Mouse (Mus musculus) cerebellum, adult 11 months (tissue): ENCODE results near the gene Smco4.
"Not testable (repeated sequence)": the region's sequence is repeated elsewhere in the genome, so short reads cannot be mapped to it uniquely, and the experiment has no call there.

Source experiments
- DNase-seq: peaks from one replicate; pipeline ENCODE4 v3.0.0; 2022

Smco4 gene

DNA sequence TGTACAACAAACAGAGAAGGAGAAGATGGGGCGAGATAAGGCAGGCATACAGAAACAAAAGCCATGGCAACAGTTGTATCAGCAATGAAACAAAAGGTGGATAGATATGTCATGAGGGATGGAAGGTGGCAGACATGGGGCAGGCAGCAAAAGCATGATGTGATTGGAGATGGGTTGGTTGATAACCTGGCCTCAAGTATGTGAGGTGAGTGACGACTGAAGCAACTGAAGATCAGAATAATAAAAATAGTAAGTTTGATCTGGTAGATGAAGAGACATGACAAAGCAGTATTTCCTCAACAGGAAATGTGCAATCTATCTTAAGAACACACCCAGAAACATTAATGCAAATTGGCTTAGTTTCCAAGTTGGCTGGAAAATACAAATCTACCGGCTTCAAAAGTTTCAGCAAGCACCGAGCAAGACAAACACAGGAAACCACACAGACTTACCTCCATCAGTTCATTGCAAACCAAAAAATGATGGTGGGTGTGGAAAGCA lies 57.3 kb downstream of the Smco4 start:
- DNase-seq, result no peak

DNA sequence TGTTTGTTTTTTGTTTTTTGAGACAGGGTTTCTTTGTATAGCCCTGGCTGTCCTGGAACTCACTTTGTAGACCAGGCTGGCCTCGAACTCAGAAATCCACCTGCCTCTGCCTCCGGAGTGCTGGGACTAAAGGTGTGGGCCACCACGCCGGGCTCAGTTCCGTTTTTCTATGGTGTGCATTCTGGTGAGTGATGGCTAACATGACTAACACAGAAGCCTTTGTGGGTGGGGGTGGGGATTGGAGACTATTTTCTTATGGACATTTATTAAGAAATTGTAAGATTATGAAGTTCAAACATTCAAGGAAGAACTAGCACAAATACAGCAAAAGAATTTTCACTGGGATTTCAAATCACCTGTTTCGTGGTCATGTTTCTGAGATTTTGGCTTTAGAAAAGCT lies 57.8 kb downstream of the Smco4 start:
- DNase-seq, result not testable (repeated sequence)

DNA sequence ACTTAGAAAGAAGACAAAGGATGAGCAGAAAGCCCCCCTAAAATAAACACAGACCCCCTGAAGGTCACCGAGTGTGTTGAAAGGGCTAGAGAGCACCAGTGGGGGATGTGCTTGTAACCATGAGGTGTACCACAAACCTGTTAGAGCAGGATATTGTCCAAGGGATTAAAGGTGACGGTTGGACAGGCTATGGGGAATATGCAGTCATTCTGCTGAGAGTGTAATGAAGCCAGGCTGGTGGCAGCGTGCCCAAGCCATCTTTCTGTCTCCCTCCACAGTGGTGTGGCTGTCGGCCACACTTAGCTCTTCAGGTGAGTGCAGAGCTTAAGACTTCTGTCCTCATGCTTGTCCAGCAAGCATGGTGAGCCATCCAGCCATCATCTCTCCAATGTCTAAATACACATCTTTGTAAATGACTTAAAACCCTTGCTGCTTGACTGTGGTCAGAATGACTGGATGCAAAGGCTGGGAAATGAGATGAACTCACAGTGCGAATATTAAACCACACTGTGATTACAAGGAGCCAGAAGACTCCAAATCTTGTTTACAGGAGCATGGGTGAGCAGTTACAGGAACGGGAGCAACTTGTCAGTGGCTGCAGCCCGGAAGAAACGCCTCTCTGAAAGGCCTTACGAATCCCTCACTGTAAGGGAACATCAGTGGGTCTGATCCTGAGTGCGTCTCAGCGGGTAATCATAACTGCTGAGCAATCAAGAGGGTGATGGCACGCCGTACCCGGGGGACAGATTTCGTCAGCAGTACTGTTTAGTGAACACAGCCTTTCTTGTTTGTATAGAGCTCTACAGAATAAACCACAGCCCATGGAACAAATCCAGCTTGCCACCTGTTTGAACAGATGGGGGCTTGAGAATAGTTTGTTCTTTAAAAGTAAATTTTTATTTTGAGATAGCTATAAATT lies 59.0 kb downstream of the Smco4 start:
- no peak for DNase-seq

DNA sequence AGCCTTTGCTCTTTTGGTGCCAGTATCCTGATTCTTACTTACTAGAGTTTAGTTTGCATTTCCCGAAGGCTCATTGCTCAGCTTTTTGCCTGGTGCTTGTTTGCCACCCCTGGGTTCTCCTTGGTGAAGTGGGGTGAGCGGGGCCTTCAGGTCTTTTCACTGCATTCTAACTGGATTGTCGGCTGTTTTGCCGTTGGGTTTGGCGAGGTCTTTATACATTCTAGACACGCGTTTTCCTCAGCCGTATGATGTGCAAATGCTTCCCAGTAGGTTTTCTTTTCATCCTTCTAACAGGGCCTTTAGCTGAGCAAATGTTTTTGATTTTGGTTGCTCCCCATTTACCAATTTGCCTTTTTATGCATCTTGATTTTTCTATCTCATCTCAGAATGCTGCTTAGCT lies 60.1 kb downstream of the Smco4 start:
- no peak for DNase-seq

DNA sequence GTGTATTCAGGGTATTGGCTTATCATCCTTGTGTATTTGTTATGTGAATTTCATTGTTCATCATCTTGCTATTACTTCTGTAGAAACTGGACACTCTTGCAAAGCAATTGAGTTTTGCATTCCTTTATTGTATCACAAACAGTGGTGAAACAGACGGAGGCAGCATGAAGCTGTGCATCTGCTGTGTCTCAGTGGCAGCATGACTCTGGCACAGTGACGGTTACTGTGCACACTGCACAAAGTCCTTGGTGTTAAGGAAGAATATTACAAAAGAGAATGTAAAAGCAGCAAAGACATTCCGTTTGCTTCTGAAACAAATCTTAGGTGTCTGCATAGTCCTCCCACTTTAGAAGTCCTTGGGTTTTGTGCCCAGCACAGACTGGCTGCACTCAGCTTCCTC lies 67.2 kb downstream of the Smco4 start:
- no peak for DNase-seq

DNA sequence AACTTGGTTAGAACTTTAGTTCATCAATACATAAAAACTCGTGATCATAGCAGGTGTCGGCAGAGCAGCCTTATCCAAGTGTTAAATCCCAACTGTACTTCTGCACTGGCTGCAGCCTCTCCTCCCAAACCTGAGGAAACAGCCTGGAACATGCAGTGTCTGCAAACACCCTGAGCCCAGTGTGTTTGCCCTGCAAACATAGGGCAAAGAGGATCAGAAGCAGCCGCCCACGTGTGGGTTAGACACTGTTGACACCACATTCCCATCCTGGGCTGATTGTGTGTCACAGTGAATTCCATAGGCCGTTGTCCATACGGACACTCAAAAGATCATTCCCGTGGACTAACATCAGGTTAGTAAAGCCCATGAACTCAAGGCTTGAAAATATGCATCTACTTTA lies 69.1 kb downstream of the Smco4 start:
- no peak for DNase-seq

DNA sequence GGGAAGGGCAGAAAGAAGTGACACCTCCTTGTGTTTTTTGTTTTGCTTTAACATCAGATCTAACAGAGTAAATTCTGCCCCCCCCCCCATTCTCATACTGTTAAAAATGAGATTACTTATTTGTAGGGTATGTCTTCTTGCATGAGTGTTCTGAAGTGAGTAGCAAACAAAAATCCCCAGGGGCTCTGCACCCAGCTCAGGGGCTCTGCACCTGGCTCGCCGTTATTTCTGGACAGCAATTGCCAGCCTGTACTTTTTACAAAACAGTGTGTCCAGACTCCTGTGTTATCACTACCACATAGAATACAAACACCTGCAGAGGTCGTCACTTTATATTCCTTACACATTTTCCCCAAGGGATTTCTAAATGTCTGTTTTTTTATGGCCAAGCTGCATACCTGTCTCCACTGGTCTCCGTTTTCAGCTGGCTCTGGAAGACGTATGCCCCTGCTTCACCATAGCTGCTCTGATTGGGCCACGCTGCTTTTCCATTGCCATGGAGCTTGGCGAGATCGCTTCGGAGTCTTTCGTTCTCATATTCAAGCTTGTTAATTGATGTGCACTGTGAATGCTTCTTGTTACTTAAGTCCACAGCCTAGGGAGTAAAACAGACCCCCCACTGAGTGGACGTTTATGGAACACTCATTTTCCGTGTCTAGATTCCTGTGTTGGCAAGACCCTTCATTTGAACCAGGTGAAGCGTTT lies 81.7 kb downstream of the Smco4 start:
- no peak for DNase-seq

DNA sequence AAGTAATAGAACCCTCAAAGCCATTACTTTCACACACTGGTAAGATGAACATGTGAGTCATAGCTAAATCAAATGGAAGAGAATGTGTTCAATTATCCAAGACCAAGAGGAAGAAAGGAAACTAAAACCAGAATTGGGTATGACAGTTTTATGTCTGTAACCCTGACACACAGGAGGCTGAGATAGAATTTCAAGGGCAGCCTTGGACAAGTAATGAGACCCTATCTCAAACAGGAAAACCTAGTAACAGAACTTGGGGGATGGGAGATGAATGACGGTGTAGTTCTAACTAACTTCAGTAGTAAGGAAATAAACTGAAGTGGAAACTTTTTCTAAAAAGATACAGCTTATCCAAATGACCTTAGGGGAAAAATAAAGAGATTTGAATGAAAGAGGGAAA lies 85.2 kb downstream of the Smco4 start:
- no peak for DNase-seq

DNA sequence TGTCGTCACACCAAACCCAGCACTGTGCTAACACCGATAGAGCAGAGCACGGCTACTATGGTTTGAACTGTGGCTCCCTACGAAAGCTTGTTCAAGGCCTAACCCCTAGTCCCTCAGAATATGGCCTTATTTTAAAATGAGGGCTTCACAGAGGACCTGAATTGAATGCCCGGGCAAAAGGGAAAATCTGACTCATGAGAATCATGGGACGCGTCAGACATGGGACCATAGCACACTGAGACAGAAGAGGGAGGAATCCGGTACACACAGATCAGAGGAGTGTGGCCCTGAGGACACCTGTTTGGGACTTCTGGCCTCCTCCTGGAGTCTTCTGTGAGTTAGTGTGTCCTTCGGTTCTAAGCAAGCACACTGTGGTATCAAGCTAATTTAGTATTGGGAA lies 85.7 kb downstream of the Smco4 start:
- no peak for DNase-seq

DNA sequence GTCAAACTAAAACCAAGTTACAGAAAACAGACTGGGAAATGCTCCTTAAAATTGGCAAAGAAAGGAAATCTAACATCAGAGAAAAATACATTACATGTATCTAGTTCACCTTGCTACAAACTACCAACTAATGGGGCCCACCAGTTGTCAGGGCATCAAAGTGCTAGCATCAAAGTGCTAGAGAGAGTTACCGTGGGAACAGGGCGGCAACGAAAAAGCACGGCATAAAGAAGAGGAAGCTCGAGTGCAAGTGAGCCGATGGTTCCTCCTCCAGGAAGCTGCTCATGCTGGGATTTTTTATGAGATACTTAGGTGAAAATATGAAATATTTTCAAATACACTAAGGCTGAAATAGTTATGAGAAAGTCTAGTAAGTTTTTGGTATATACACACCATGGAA lies 86.9 kb downstream of the Smco4 start:
- no peak for DNase-seq

DNA sequence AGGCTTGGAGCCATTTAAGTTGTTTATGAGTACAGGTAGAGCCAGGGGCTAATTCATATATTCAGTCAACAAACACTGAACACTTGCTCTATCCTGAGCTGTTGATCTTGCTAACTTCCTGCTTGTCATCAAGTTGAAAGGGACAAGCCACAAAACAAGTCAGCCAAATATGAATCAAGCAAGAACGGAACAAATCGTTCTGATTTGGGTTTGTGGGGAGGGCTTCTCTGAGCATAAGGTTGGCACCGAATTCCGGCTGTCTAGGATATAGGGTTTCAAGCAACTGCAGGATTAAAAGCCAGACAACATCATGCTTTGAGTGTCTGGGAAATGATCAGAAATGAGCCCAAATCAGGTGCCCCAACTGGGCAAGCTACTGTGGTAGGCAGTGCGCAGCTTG lies 88.8 kb downstream of the Smco4 start:
- no peak for DNase-seq

DNA sequence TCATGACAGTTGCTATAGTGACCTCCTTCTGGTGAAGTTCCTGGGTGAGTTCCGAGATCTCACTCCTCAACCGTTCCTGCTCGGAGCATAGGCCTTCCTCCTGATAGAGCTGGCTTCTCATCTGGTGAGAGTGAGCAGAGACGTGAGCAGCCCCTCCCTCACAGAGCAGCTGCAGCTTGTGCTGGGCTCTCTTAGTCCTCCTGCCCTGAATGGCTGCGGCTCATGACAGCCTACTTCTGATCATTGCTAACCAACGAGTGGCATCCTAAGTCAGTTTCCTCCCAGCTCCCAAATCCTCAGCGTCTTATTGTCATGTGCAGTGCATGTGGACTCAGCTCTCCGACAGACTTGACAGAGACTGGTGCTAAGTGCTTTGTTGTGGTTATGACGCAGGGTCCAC lies 91.0 kb downstream of the Smco4 start:
- no peak for DNase-seq

DNA sequence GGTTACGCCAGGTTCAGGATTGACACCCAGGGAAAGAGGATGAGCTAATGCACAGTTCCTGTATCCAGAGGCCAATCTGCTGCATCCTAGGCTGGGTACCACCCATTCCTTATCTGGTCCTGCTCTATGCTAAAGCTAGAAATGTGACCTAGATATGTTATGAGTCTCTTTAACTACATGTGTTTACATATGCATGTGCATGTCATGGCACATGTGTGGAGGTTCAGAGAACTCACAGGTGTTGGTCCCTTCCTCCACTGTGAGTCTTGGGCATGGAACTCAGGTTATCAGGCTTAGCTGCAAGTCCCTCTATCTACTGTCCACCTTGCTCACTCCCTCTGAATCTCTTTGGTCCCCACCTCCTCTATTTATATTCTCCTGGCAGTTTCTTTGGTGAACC lies 92.7 kb downstream of the Smco4 start:
- DNase-seq, result no peak

DNA sequence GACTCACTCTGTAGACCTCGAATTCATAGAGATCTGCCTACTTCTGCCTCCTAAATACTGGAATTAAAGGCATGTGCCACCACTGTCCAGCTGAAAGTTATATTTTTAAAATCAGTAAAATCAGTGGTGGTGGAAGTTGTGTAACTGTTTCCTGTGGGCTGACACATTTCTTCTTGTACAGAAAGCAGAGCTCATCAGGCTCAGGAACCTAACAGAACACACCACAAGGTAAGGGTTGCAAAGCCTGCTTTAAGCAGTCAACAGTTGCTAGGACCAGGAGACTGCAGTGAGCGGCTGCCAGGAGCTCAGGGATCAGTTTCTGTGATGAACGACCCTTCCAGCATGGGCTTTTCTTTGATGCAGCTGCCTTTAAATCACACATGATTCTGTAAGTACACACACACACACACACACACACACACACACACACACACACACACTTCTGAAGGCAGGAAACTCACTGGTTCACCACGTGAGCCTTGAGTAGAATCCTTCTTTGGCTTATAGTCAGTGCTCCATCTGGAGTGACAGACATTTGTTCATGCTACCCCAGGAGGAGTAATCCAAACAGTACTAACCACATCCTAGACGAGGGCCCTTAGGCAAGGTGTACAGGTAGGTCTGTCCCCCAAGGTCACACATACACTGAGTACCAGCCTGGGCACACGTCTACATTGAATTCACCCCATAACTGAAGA lies 94.1 kb downstream of the Smco4 start:
- no peak for DNase-seq

DNA sequence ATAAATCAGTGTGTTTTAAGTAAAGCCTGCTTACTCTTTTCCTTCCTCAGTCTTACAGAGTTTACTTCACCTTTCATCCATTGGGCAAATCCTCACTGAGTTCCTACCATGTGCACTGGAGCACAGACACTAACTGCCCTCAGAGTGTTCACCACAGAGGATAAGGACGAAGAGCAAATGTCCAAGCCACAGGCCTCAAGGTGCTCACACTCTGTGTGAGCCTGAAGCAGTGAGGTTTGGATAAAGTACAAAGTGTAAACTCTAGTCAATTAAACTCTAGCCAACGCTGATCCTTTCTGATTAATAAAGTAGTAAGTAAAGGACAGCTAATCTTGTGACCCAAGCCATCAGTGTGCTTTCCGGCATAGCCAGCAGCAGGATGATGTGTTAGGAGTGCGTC lies 100.9 kb downstream of the Smco4 start:
- no peak for DNase-seq
